Mouse (Mus musculus): ENCODE results near the gene Kntc1.
"Not testable (repeated sequence)": the region's sequence is repeated elsewhere in the genome, so short reads cannot be mapped to it uniquely, and the experiment has no call there.

Kntc1 gene

DNA sequence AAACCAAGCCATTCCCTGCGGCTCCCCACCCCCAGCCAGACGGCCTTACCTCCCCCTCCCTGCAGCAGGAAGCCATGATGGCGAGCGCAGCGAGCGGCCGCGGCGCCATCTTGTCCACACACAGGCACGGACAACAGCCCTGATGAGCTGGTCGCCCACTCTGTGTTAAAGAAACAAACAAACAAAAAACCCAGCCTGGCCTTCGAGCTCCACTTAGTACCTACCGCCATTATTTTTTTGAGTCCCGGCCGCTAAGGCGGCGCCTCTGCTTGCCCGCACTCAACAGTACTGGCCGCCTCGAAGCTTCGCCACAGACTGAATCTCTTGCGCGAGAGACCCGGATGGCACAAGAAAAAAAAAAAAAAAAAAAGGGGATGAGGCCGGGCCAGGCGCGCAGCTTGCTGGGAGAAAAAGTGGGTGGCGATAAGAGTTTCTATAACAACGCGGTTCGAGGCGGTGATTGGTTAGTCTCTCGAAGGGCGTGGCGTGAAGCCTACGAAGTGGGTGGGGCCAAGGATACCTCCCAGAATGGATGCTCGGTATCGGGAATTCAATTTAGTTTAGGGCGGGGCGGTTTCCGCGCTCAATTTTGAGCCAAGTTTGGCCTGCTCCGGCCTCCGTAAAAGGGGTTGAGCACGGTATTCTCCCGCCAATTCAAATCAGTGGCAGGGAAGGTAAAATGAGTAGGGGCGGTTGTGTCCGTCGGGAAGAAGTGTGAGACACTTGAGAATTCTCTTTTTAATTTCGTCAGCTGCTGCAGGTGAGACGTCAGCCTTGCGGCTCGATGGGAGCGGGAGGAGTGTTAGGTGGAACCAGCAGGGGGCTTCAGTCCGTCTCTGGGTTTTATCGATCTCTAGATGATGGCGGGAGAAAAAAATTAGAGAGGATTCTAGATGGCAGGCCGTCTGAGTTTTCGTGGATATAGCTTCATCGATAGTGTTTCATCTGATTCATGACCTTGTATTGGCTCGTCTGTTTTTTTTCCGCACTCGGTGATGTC, at the start of gene Kntc1, which contains the start of gene Rsrc2:
Gene Kntc1, plus strand, starts transcription at position 652 of the 1,000 bp plus-strand sequence.
Gene Rsrc2, minus strand, starts transcription at position 350 of the 1,000 bp plus-strand sequence.
- peak; percentile 99 for DNase-seq

DNA sequence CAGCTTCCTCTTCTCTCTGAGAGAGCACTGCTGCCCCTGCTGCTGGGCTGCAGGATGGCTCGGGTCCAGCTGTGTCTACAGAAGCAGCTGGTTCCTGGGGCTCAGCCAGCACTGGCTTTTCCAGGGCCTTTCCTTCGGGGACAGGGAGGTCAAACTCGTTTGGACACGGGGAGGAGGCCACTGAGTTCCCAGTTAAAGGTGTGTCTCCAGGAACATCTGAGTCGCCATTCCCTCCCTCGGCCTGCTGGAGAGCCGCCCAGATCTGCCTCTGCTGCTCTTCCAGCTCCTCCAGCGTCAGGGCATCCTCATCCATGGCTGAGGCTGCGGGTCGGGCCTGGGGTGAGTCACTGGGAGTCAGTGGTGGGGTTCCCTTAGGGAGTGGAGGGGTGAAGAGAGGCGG, 48.9 kb upstream of the Kntc1 start:
- no peak for DNase-seq

DNA sequence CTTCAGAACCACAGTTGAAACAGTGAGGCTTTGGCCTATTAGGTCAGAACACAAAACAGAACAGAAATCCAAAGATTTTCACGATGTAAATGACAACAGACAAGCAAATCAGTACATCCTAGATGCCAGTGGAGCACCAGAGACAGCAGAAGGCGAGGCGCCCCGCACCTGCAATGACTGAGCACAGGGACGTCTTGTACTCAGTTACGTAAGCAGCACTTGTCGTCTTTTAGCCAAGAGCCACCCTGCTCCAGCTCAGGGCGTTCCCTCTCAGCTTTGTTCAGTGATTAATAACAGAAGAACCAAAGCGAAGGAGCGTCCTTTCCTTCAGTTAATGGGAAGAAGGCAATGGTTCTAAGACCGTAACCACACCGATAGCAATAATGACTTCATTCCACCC, 40.9 kb upstream of the Kntc1 start:
- no peak for DNase-seq

DNA sequence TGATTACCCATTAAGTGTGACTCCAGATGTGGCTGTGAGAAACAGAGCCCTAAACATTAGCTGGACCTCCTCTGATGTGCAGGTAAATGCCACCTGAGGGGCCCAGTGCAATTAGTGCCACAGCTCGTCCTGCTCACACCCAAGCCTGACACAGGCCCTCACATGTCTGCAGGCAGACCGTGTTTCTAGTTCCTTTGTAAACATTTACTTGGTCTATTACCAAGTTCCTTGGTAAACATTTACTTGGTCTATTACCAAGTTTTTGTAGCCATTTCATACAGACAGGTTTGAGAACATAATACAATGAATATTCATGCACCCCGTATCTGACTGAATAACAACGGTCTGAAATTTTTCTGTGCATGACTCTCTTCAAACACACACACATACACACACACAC, 39.9 kb upstream of the Kntc1 start:
- DNase-seq, result no peak

DNA sequence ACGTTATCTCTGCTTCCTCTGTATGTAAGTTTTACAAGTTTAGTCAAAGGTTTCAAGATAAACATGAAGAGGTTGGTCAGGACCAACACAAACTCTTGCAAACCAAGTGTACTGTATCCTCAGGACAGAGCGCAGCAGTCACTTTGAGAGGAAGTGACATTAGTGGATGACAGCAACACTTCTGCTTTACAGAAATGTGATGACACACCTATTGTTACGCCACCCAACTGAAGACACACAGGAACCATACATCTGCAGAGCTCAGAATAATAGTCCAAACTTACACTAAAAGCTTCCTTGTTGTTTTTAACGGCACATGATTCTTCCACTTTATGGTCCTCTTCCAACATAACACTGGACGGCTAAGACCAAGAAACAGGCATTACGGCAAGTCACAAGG, 35.7 kb upstream of the Kntc1 start:
- DNase-seq, result no peak

DNA sequence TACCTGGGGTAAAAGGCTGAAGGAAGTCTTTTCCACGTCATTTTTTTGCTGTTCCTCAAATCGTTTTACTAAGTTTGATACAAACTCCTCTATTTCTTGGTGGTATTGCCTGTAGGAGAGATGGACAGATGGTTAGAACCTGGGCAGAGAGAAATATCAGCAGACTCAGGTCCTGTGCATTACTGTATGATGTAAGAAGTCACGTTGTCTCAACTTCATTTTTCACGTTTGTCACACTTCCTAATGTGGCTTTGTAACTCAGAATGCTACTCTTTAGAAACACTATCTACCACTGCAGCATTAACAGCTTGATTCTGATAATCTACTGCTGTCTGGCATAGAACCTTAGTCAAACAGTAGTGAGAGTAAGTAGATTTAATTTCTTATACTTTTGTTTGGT, 34.9 kb upstream of the Kntc1 start:
- no peak for DNase-seq

DNA sequence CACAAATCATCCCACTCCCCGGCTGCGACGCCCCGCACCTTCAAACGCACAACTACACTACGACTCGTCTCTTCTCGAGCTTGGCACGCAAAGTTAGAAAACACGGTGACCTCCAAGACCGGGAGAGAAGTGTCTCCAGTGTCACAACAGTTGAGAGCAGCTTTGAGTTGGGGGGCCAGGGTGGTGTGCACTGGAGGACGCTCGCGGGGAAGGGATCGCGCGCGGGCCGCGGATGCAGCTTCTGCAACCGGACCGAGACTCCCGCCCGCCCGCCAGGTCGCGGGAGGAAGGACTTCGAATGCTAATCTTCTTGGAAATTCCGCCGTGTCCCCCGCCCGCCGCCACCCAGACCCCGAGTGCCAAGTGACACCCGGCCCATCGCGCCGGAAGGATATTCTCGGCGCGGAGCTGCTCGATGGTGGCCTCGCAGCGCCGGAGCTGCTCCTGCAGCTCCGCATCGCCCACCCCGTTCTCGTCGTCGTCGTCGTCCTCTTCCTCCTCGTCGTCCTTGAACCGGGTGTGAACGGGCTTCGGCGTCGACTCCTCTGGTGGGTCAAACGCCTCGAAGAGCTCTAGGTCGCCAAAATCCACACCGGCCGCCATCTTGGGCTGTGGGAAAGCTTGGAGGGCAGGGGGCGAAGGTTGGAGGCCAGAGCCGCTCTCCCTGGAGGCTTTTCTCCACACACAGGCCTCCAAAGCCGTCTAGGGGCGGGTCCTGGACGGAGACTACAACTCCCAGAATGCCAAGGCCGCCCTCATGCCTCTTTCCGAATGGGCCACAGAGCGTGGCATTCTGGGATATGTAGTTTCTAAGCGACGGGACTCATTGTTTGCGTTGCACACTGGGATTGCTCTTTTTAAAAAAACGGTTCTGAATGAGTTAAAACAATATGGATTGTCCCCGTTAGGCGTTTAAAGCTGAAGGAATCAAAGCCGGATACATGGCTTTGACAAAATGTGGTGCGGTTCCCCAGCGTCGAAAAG, 28.9 kb upstream of the Kntc1 start, which contains the start of gene Zcchc8:
Gene Zcchc8, minus strand, starts transcription at position 773 of the 984 bp plus-strand sequence.
- DNase-seq, result peak; percentile 95

DNA sequence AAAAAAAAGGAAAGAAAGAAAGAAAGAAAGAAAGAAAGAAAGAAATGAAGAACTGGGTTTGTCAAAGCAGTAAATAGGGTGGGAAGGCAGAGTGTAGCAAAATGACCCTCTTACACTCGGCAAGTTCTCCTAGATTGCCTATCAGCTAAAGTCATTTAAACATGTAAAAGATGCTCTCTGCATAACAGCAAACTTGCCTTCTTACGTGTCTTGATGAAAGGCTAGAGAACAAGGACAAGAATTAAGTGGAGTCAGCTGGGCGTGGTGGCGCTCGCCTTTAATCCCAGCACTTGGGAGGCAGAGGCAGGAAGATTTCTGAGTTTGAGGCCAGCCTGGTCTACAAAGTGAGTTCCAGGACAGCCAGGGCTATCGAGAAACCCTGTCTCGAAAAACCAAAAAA, 25.7 kb upstream of the Kntc1 start:
- not testable (repeated sequence) for DNase-seq

DNA sequence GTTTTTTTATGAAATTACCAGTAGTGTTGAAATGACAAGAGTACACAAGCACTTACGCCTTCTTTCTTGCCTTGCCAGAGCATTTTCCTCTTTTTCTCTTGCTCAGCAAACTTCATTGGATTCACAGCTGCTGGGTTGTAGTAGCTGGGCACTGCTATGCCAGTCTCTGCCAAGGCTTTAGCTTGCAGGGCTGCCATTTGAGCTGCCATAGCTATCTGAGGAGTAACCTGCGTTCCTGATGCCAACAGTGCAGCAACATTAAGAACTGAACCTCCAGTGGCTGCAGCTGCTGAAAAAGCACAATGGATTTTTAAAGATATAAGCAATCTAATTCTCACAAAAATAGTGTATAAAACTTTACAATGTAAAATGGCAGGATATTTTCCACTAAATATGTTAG, 18.5 kb upstream of the Kntc1 start:
- DNase-seq, result no peak

DNA sequence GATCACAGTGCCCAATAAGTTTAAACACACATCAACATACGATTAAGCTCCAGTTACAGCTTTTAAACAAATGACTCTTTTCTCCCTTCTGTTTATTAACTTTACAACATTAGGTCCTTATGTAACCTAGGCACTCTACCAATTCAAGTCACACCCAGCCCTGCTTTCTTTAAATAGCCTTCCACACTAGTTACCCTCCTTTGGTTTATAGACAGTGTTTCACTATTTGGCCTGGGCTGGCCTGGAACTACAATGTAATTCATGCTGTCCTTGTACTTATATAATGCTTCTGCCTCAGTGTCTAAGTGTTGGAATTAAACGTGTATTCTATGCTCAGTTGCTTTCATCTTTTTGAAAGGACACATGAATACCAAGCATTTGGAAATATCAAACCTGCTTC, 5.2 kb upstream of the Kntc1 start:
- DNase-seq, result no peak

DNA sequence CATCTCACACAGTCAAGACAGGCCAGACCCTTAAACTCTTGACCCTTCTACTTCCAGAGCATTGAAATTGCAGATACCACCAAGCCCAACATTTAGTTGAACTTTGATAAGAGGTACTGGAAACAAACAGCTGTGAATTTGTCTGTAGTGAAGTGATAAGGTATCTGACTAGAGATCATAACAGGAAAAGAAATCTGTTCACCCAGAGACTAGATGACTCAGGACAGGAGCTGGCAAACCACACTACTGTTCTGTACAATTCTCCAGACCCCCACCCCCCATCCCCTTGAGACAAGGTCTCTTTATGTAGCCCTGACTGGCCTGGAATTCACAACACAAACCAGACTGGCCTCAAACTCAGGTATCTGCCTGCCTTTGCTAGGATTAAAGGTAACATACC, 3.3 kb upstream of the Kntc1 start:
- DNase-seq, result no peak

DNA sequence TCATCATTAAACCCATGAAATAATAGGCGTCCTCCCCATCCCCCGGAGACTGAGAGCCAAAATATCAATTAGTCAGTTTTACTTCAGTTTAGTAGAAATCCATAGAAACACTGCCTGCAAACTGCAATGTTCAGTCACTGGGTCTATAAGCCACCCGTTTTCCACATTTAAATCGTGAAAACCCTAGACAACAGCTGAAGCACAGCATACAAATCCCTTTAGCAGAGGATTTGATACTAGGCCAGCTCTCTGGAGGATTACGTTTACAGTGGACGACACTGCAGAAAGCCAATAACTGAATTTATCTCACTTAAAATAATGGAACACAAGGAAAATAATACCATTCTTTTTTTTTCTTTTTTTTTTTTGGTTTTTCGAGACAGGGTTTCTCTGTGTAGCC, 1.9 kb upstream of the Kntc1 start:
- DNase-seq, result no peak

DNA sequence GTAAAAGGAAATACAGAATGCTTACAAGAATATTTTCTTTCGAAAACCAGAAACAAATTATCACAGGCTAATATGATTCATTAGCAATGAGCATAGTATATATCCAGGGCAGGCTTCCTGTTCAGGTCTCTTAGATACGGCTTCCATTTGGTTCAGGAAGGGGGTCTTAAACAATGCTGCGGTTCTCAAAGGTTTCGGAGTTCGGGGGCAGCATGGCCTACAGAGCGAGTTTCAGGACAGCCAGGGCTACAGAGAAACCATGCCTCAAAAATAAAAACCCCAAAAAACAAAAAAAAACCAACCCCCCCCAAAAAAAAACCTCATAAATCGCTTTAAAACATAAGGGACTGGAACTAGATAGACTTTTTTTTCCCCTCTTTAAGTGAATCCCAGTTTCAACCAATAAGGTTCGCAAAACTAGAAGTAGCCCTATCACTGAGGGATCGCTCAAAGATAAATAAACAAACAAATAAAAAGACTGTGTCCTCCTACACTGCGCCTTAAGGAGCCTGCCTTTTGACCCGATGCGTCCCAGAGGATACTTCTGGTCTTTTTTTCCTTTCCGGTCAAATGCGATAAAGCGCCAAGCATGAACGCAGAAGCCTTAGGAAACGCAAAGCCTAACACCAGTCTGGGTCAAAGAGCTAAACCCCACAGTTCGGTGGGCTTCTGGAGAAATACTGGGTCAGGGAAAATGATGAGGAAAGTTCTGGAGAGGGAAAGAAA, 1.0 kb upstream of the Kntc1 start:
- DNase-seq, result no peak

DNA sequence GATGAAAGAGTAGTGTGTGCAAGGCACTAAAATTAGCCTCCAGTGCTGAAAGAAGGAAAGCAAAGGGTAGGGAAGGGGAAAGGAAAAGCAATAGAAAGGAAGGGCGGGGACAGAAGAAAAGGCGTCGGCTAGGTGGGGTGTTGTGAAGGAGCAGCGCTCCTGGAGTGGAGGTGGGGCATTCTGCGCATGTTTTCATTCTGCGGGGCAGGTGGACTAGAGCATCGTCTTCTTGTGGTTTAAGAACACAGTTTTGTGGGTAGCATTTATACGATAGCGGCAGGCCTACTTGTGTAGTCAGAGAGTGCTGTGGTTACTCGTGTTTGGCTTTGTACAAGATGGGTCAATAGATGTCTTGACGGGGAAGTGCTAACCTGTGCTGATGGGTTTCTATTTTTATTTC, 16.0 kb downstream of the Kntc1 start:
- no peak for DNase-seq

DNA sequence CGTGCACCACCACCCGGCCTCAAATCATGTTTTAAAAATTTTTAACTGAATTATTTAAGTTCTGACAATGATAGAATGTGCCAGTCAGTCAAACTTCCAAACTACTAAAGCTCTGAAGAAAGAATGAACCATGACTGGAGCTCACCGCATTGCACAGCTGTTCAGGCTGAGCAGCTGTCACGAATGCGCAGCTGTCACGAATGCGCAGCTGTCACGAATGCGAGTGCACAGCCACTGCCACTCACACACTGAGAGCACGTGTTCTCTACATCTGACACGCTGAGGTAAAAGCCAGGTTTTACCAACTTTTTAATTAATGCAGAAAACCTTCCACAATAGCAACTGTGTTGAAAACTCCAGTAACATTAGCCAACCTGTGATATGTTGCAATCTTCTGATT, 16.9 kb downstream of the Kntc1 start:
- not testable (repeated sequence) for DNase-seq

DNA sequence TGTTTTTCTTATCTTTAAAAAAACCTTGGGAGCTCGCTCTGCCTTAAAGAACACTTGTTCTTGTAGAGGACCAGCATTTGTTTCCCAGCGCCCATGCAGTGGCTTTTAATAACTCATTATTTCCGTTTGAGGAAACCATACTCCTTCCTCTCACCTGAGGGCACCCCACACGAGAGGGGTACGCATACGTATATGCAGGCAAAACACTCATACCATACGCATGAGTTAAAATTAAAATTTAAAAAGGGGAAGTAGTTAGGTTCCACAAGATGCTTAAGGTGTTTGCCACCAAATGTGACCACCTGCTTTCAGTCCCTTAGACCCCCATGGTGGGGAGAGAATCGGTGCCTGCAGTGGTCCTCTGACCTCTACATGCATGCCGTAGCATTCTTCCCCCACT, 23.9 kb downstream of the Kntc1 start:
- no peak for DNase-seq

DNA sequence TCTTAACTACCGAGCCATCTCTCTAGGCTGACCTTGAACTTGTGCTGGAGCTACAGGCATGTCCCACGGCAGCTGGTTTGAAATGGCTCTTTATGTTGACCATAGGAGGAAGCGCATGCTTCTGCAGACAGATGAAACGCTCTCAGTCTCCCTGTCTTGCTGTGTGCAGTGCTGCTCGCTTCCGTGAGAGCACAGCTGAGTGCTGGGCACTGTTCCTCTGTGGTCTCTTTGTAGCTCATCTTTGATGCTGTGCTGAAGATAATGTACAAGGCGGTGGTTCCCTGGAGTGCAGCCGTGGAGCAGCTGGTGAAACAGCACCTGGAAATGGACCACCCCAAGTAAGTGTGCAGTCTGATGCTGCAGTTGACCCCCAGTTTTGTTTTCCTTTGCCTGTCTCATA, 31.2 kb downstream of the Kntc1 start:
- no peak for DNase-seq

DNA sequence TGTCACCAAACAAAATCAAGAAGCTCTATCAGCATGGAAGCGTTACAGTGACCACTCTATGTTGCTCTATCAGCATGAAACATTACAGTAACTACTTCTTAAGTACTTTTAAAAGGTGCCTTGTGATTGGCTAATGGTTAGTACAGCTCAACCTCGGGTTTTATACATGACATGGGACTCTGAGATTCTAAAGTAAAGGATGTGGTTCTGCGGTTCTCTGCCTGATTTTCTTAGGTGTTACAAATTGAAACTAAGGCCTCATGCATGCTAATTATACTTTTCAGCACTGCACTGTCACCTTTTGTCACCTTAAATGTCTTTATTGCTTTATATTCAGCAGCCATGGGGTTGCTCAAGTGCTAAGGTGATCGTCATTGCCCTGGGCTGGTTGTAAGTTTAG, 32.3 kb downstream of the Kntc1 start:
- no peak for DNase-seq

DNA sequence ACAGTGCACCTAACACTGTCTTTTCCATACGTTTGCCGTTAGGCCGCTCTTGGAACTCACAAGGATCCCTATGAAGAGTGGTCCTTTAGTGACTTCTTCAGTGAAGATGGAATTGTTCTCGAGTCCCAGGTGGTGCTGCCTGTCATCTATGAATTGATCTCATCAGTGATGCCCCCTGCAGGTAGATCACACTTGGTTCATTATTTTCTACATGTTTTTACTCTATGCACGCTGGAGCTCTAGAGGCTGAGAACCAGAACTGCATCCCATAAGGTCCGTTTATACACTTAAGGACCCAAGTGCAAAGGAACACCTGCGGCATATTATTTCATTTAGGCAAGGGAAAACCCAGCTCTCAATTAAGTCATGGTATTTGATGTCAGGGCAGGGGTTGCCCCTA, 39.5 kb downstream of the Kntc1 start:
- no peak for DNase-seq

DNA sequence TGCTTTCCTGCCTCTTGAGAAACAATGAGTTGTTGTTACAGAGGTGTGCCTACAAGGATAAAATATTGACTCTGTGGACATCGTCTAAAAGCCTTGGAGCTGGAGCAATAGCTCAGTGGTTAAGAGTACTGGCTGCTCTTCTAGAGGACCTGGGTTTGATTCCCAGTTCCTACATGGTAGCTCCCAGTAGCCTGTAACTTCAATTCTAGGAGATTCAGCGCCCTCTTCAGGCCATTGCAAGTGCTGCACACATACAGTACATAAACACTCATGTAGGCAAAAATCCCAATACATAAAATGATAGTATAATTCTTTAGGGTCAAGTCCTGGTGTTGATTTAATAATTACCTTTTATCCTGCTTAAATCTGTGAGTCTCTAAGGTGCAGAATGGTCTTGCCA, 43.6 kb downstream of the Kntc1 start:
- DNase-seq, result no peak

DNA sequence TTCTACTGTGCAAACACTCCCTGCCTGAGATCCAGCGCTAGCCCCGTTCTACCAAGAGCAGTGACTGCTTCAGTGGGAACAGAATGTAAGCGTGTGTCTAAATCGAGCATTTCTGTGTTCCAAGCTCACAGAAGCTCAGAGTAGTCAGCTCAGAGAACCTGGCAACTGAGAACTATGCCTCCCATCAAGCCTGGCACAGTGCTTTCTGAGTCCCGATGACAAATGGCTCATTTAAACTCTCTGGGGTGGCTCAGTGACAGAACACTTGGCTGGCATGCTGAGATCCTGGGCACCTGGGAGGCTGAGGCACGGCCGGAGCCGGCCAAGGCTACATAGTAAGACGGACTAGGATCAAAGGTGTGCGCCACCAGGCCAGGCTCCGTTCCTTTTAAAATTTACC, 56.8 kb downstream of the Kntc1 start:
- peak; percentile 72 for DNase-seq

DNA sequence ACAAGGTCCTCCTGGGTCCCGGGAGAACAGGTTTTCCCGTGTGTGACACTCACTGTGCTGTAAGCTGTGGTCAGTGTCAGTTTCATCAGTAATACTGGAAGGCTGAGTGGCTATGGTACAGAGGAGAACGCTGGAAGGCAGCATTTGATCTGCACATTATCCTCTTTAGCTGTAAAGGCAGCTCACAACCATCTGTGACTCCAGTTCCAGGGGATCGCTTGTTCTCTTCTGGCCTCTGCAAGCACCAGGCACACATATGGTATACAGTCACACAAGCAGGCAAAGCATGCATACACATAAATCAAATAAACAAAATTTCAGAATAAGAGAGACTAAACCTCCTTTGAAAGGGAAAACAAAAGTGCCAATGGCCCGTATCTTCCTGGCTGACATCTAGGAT, 59.0 kb downstream of the Kntc1 start:
- no peak for DNase-seq

DNA sequence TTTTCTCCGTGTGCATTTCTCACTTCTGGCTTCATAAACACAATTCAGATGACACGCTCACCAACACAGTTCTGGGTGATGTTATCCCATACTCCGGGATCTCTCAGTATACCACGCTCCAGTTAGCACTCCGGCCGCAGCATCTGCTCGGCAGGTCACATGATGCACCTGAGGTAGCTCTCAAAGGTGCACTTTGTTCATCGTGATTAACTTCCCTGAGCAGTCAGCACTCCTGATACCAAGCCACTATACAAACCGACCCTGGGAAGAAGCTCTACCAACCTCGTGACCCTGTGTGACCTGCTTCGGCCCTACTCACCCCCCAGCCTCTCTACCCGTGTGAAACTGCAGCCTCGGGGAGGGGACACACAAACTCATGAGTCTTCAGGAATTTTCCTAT, 59.6 kb downstream of the Kntc1 start:
- no peak for DNase-seq

Measured in cerebellum, adult 11 months (tissue).